Mouse (Mus musculus) E14TG2a.4 (cell line): ENCODE measurements around the gene Mmp11.
A peak's percentile ranks its signal among the peaks of the same experiment; 100 is the strongest.

Experiments used
- H3K27me3 ChIP-seq: 2 replicates; pipeline ENCODE4 v1.6.1; 2014; ENCODE audit warnings: low read length, control low read depth; ENCODE audit not compliant: insufficient read depth
- H3K36me3 ChIP-seq: 2 replicates; pipeline ENCODE4 v1.6.1; 2014; ENCODE audit warnings: low read length, control low read depth; ENCODE audit not compliant: insufficient read depth
- H3K4me1 ChIP-seq: replicated peaks from 2 replicates; pipeline ENCODE4 v1.6.1; 2014; ENCODE audit warnings: low read depth, low read length, control low read depth
- H3K4me3 ChIP-seq: replicated peaks from 2 replicates; pipeline ENCODE4 v1.5.1; 2014; ENCODE audit warnings: mild to moderate bottlenecking, low read length
- H3K9me3 ChIP-seq: 2 replicates; pipeline ENCODE4 v1.6.1; 2014; ENCODE audit warnings: low read length, control low read depth
- CTCF ChIP-seq: conservative IDR thresholded peaks from 2 replicates; pipeline ENCODE4 v1.5.1; 2014; ENCODE audit warnings: low read length
- NANOG ChIP-seq: IDR thresholded peaks from 2 replicates; pipeline ENCODE4 v1.6.1; 2014; ENCODE audit warnings: borderline replicate concordance, low read length, mixed read lengths
- POU5F1 ChIP-seq: IDR thresholded peaks from 2 replicates; pipeline ENCODE4 v1.6.1; 2014; ENCODE audit warnings: low read length, borderline replicate concordance

Mmp11 gene

GRCm38 (mm10) chr10:75941042-75941824 lies 4.9 kb upstream of the Mmp11 start:
- TF ChIP-seq CTCF (no peak), POU5F1 (no peak), NANOG (no peak)
- H3K36me3 ChIP-seq = peaks cover 37% of the 10 kb centered on the region
- no peaks in the 10 kb centered on the region for H3K27me3 ChIP-seq
- peaks cover 4% of the 10 kb centered on the region; the same call in 1 of the 2 replicates for H3K9me3 ChIP-seq
- H3K4me1 ChIP-seq = peaks cover 81% of the 10 kb centered on the region
- peak overlapping the region; percentile 66 for H3K4me3 ChIP-seq

GRCm38 (mm10) chr10:75940520-75940919 lies 4.2 kb upstream of the Mmp11 start, which contains the start of gene Gm867:
Gene Gm867, minus strand, starts transcription at chr10:75940672.
- Histone ChIP-seq H3K4me3 (peak within 1 kb of the TSS; percentile 66), H3K4me1 (peaks cover 75% of the 10 kb centered on the region), H3K36me3 (peaks cover 36% of the 10 kb centered on the region), H3K9me3 (no peaks in the 10 kb centered on the region), H3K27me3 (no peaks in the 10 kb centered on the region)
- TF ChIP-seq CTCF (no peak), NANOG (no peak), POU5F1 (no peak)

- no peak for TF ChIP-seq NANOG
- no peak for TF ChIP-seq POU5F1
- TF ChIP-seq CTCF = no peak
- H3K4me1 ChIP-seq = peaks cover 77% of the 10 kb centered on the region
- H3K27me3 ChIP-seq = no peaks in the 10 kb centered on the region
- no peaks in the 10 kb centered on the region for H3K9me3 ChIP-seq
- H3K4me3 ChIP-seq = peak overlapping the region; percentile 66
- H3K36me3 ChIP-seq = peaks cover 36% of the 10 kb centered on the region
Observed at GRCm38 (mm10) chr10:75939481-75940234, 3.4 kb upstream of the Mmp11 start.

- H3K4me1 ChIP-seq = peaks cover 74% of the 10 kb centered on the region
- H3K9me3 ChIP-seq = no peaks in the 10 kb centered on the region
- TF ChIP-seq NANOG (peak; percentile 84), CTCF (no peak)
- peaks cover 36% of the 10 kb centered on the region for H3K36me3 ChIP-seq
- peak overlapping the region; percentile 97 for H3K4me3 ChIP-seq
- no peaks in the 10 kb centered on the region for H3K27me3 ChIP-seq
Observed at GRCm38 (mm10) chr10:75937851-75938643, 1.8 kb upstream of the Mmp11 start.

- H3K4me1 ChIP-seq = peaks cover 71% of the 10 kb centered on the region
- H3K27me3 ChIP-seq = no peaks in the 10 kb centered on the region
- no peaks in the 10 kb centered on the region for H3K9me3 ChIP-seq
- peak overlapping the region; percentile 97 for H3K4me3 ChIP-seq
- no peak for TF ChIP-seq NANOG
- TF ChIP-seq CTCF = no peak
- no peak for TF ChIP-seq POU5F1
- peaks cover 36% of the 10 kb centered on the region for H3K36me3 ChIP-seq
Observed at GRCm38 (mm10) chr10:75936909-75937667, 792 bp upstream of the Mmp11 start.

GRCm38 (mm10) chr10:75934991-75935390 lies 1.3 kb downstream of the Mmp11 start:
- Histone ChIP-seq H3K4me3 (peak overlapping the region; percentile 97), H3K9me3 (no peaks in the 10 kb centered on the region), H3K27me3 (peaks cover 12% of the 10 kb centered on the region; the same call in 1 of the 2 replicates), H3K4me1 (peaks cover 70% of the 10 kb centered on the region), H3K36me3 (peaks cover 29% of the 10 kb centered on the region)
- TF ChIP-seq POU5F1 (no peak), CTCF (no peak)

- no peak for TF ChIP-seq POU5F1
- TF ChIP-seq CTCF = no peak
- no peak for TF ChIP-seq NANOG
- Histone ChIP-seq H3K4me3 (peak within 1 kb of the TSS; percentile 90), H3K4me1 (peaks cover 66% of the 10 kb centered on the region), H3K9me3 (no peaks in the 10 kb centered on the region), H3K36me3 (peaks cover 33% of the 10 kb centered on the region), H3K27me3 (peaks cover 12% of the 10 kb centered on the region; the same call in 1 of the 2 replicates)
Observed at GRCm38 (mm10) chr10:75932891-75933290, 3.4 kb downstream of the Mmp11 start, which contains the start of gene Chchd10. Gene Chchd10, plus strand, starts transcription at chr10:75933130.
